Mouse (Mus musculus): ENCODE measurements at regions not wholly inside any gene's neighbourhood (a gene's known extent, or its start where the extent isn't known, plus 50 kb on each side); places are given as distances from the start of the nearest gene placed in this dataset.

GRCm38 (mm10) chr8:10775202-10776010, 232.9 kb downstream of the Irs2 start:
- DNase-seq (ENCODE audit: low spot score in 2 of 2), result no peak

- no peak for DNase-seq (ENCODE audit: low spot score in 2 of 2)
These were observed 233.5 kb downstream of the Irs2 start for GRCm38 (mm10) chr8:10774778-10775177.

GRCm38 (mm10) chr8:10768181-10768580, 240.1 kb downstream of the Irs2 start:
- no peak for DNase-seq (ENCODE audit: low spot score in 2 of 2)

DNA sequence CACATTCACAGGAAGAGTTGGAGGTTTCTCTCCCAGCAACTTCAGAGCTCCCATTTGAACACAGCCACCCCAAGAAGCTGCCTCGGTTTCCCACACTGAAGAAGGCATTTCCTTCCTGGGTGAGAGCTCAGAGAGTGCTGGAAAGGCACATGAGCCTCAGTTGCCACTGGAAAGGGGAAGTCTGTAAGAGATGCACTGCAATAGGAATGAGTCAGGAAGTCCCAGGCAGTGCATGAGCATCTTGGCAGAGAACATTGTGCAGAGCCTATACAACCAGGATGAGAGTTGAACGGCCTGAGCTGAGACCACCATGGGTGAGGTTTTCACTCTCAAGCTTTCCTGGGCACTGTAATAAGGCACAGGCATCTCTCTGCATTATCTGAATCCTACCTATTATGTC, 244.4 kb downstream of the Irs2 start:
- DNase-seq (ENCODE audit: low spot score in 2 of 2), result no peak

- DNase-seq (ENCODE audit: low spot score in 2 of 2), result no peak
These were observed 246.5 kb downstream of the Irs2 start for GRCm38 (mm10) chr8:10761694-10762305.

DNA sequence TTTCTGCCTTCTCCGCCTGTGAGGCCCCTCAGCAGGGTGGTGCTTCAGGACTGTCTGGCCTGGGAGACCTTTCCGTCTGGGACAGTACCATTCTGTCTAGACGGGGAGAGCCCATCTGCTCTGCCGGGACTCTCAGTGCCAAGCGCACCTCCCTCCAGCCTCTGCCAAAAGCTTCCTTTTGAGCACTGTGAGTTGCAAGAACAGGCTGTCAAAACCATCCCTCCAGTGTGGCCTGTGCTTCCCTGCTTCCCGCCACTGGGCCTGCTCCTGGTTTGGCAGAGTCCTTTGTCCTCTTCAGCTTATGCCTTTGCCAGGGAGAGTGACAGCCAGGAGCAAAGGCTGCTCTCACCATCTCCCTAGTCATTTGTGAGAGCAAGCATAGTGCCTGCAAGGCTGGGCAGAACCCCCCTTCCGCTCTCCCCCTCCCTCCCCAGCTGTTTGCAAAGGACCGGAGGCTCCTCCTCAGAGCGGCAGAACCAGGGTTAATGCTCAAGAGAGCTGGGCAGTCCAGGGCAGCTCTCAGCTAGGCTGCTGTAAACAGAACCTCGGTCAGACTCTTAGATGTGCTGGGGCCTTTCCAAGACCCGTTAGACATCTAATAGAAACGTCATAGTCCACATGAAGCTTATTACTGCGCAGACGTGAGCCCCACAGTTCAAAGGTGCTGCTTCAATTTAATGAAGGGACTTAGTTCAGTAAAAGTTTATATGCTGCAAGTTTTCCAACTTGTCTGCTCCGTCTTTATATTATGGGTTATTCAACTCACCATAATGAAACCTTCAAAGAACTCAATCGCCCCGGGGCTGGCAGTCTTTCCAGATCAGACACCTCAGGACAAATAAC, 247.2 kb downstream of the Irs2 start:
- peak; percentile 57 to 63 for DNase-seq (ENCODE audit: low spot score in 2 of 2)

GRCm38 (mm10) chr8:10760231-10760630, 248.0 kb downstream of the Irs2 start:
- DNase-seq (ENCODE audit: low spot score in 2 of 2), result no peak

GRCm38 (mm10) chr8:10758151-10758550, 250.1 kb downstream of the Irs2 start:
- no peak for DNase-seq (ENCODE audit: low spot score in 2 of 2)

GRCm38 (mm10) chr8:10754986-10755308, 253.3 kb downstream of the Irs2 start:
- no peak for DNase-seq (ENCODE audit: low spot score in 2 of 2)

- DNase-seq (ENCODE audit: low spot score in 2 of 2), result no peak
These were observed 253.8 kb downstream of the Irs2 start for GRCm38 (mm10) chr8:10754232-10754985.

DNA sequence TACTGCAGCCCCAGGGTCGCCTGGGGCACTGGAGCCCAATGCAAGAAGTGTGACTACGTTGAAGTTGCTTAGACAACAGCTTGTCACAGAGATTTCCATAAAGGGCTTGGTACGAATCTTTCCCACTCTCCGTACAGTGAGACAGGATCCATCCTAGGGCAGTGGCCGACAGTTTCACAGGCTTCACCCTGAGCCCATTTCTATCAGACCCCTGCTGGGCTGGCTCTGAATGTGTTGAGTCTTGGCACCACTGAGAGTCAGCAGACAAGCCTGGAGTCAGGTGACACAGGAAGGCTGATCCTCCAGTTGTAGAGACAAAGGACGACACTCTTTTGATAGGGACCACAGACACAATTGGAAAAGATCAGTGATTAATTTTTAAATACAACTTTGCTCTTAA, 255.2 kb downstream of the Irs2 start:
- DNase-seq (ENCODE audit: low spot score in 2 of 2), result no peak

GRCm38 (mm10) chr8:10747150-10747549, 261.1 kb downstream of the Irs2 start:
- DNase-seq (ENCODE audit: low spot score in 2 of 2), result no peak

- peak in 1 of 2 experiments; percentile 32 for DNase-seq (ENCODE audit: low spot score in 2 of 2)
These were observed 265.0 kb downstream of the Irs2 start for GRCm38 (mm10) chr8:10743241-10743640.

DNA sequence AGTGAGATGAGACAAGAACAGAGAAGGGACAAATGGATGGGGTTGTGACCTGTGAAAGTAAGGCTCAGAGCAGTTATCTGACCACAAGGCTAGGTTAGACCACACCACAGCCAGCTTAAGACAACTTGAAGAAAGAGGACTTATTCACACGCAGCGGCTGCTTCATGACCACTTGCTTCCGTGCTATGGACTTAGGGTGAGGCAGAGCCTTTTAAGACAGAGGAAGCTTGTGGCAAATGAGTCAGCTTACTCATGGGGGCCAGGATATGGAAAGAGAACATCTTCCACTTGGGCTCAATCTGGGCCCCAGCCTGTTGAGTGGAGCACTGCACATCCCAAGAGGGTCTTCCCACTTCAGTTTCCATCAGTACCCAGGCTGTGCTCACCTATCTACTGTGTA, 267.4 kb downstream of the Irs2 start:
- no peak for DNase-seq (ENCODE audit: low spot score in 2 of 2)

DNA sequence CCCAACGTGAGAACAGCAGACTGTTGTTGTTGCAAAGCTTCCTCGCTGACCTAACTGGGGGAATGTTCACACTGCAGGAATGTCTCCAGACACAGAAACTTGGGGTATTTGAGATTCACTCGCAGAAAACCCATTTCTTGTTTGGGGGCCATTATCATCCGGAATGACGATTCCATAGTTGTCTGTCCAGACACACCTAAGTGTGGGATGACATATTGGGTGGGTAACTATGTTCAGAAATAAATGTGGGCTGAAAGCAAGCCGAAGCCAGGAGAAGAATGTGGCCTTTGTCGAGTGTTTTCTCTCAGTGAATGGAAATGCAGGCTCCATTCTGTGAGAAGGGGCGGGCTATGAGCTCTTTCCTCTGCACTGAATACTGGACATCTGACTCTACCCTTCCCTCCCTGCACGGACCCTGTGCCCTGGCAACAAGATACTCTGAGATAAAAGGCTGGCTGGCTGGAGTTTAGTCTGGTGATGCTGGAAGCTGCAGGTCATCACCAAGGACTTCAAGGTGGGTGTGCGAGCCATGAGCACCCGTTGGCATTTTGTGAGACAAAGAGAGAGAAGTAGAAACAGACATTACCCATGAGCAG, 269.7 kb downstream of the Irs2 start:
- no peak for DNase-seq (ENCODE audit: low spot score in 2 of 2)

DNA sequence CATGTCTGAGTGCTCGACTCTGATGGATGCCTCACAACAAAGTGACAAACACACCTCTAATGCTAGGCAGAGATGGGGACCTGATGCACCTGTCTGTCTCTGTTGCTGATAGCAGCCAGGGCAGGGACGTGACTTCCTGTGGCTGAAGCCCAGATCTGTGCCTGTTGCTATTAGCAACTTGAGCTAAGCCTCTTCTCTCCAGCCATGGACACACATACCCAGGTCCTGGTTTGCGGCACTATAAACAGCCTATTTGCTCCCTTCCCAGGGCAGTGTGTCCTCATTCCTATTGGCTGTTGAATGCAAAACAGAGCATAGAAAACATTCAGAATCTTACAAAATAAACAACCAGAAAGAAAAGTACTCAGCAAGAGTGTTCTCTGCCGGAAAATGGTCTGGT, 273.5 kb downstream of the Irs2 start:
- DNase-seq (ENCODE audit: low spot score in 2 of 2), result no peak

GRCm38 (mm10) chr8:10723332-10723731, 284.9 kb downstream of the Irs2 start:
- no peak for DNase-seq (ENCODE audit: low spot score in 2 of 2)

- DNase-seq (ENCODE audit: low spot score in 2 of 2), result no peak
These were observed 285.5 kb downstream of the Irs2 start for GRCm38 (mm10) chr8:10722742-10723141.

- no peak for DNase-seq (ENCODE audit: low spot score in 2 of 2)
These were observed 285.9 kb downstream of the Irs2 start for GRCm38 (mm10) chr8:10722342-10722741.

DNA sequence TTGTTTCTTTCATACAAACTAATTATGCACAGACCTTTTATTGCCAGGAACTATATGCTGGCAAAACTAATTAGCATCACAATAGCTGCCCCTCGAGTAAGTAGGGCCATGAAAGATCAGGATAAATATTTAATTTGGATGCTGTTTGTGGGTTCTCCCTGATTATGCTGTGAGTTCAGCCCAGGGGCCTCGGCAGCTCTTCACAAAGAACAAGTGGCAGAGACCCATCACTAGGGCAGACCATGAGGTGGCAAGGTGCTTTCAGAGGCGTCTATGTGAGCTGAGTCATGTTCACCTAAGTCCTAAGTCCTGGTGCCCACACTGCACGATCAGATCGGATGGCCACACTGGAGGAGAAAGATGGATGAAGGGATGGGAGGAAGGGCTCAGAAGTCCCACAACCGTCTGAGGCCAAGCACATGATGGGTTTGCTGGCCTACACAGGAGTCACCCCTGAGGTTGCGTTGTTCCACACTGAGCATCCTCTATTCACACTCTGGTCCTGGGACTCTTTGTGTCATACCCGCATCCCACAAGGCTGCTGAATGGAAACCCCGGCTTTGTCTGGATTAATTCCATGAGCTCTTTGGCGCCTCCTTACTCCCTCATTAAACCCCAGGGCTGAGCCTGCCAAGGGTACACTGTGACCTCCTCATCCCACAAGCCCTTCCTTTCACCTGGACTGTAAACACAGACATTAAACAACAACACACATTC, 287.0 kb downstream of the Irs2 start:
- peak in 1 of 2 experiments; percentile 31 for DNase-seq (ENCODE audit: low spot score in 2 of 2)

Data from layer of hippocampus, postnatal 10 days (tissue).